Mouse (Mus musculus) forebrain, embryonic 14.5 days (tissue): ENCODE measurements around the gene Tsr2. TPM values are rescaled to one million over a fixed set of nuclear protein-coding genes. Genes with fewer than 3 reads are reported as not detected.
A peak's percentile ranks its signal among the peaks of the same experiment; 100 is the strongest.

Experiments used
- ATAC-seq: fragments of 200-750 bp; cut with Nextera tagmentation; 2 replicates; pipeline ENCODE4 v1.8.0; 2017; ENCODE audit warnings: mild to moderate bottlenecking, moderate library complexity
- DNase-seq: peaks from one replicate; pipeline ENCODE4 v3.0.0-alpha.2; 2015; ENCODE audit warnings: low spot score
- H3K27ac ChIP-seq: fragments of 300-500 bp; sonication (generic); 2 replicates; pipeline ENCODE4 v1.5.1; 2014; ENCODE audit warnings: low read depth, mild to moderate bottlenecking, control low read depth, low read length, moderate library complexity
- H3K27me3 ChIP-seq: fragments of 300-500 bp; sonication (generic); replicated peaks from 2 replicates; pipeline ENCODE4 v1.6.1; 2014; ENCODE audit warnings: low read length, control low read depth, mixed read lengths; ENCODE audit not compliant: control insufficient read depth, insufficient read depth
- H3K36me3 ChIP-seq: fragments of 300-500 bp; sonication (generic); 2 replicates; pipeline ENCODE4 v1.6.1; 2014; ENCODE audit warnings: low read length, control low read depth; ENCODE audit not compliant: control insufficient read depth, insufficient read depth
- H3K4me1 ChIP-seq: fragments of 300-500 bp; sonication (generic); 2 replicates; pipeline ENCODE4 v1.6.1; 2014; ENCODE audit warnings: antibody characterized with exemption, low read length, control low read depth; ENCODE audit not compliant: control insufficient read depth, insufficient read depth
- H3K4me2 ChIP-seq: fragments of 300-500 bp; sonication (generic); 2 replicates; pipeline ENCODE4 v1.6.1; 2014; ENCODE audit warnings: mild to moderate bottlenecking, control low read depth, low read length
- H3K4me3 ChIP-seq: fragments of 300-500 bp; sonication (generic); 2 replicates; pipeline ENCODE4 v1.5.1; 2014; ENCODE audit warnings: low read depth, low read length, control low read depth
- H3K9ac ChIP-seq: fragments of 300-500 bp; sonication (generic); 2 replicates; pipeline ENCODE4 v1.6.1; 2014; ENCODE audit warnings: mild to moderate bottlenecking, low read length, control low read depth, moderate library complexity
- H3K9me3 ChIP-seq: fragments of 300-500 bp; sonication (generic); replicated peaks from 2 replicates; pipeline ENCODE4 v1.6.1; 2016; ENCODE audit warnings: low read length, control low read depth, mixed read lengths; ENCODE audit not compliant: control insufficient read depth
- WGBS: fragments of 180-500 bp; shearing (Covaris S2); extraction: QIAGEN DNeasy Blood & Tissue Kit; methylation state at CpG from one replicate; pipeline ENCODE4 v1.1.7; 2014; 5-methylcytosine and 5-hydroxymethylcytosine counted together
- polyA plus RNA-seq: library from polyadenylated mRNA; unstranded; fragments of >200 nt; fragmentation: Nextera tagmentation; extraction: Ambion mirVana; gene quantifications from 2 replicates; pipeline ENCODE4 v1.2.1, GENCODE M21; 2014

Tsr2 gene
- polyA plus RNA-seq, 1 experiment from 2014 or later = 39.2 TPM

DNA sequence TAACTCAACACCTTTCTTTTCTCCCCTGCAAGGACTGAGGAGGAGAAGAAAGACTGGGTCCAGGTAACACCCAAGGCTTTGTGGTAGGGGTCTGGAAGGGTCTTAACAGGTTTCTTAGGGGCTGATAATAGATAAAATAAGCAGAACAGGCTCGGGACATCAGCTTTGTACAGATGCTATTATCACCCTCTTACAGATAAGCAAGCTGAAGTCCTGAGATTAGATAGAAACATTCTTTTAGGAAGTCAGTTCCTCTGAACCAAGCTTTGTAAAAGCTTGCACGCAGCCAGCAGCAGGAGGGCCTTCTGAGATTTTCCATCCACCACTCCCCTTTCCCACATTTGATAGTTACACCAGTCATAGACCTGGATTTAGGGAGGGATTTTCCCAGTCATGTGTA is 10.7 kb downstream of the Tsr2 start:
- Histone ChIP-seq H3K4me2 (no peak overlapping the region), H3K9ac (no peak overlapping the region), H3K36me3 (peaks cover 40% of the 10 kb centered on the region), H3K4me3 (no peak overlapping the region), H3K9me3 (no peaks in the 10 kb centered on the region), H3K27me3 (no peaks in the 10 kb centered on the region), H3K4me1 (no peaks in the 10 kb centered on the region), H3K27ac (no peak overlapping the region)
- no peak for ATAC-seq
- no peak for DNase-seq
- WGBS = 87% methylated on average over 2 of the region's 2 CpGs

DNA sequence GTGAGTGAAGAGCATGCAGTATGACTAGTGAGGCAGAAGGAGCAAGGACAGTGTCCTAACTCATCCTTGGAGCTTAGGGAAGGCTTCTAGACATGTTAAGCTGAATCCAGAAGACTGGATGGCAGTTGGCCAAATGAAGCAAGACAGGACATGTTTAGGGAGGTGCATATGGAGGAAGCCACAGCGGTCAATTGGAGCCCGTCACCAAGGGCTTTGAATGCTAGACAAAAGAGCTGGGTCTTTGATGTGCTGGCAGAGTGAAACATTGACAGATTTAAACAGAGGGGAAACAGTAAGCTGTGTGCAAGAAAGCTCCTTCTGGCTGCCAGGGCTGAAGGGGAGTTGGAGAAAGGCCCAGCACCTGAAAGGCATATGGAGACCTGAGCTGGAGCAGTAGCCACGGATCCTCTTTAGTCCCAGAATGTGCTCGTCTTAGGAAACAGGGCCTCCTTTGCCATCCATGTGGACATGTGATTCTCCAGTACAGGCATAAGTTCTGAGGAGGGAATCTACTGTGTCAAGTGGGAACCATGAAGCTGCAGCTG is 19.3 kb downstream of the Tsr2 start:
- Histone ChIP-seq H3K9ac (no peak overlapping the region), H3K4me2 (no peak overlapping the region), H3K27me3 (no peaks in the 10 kb centered on the region), H3K36me3 (peaks cover 22% of the 10 kb centered on the region), H3K4me1 (no peaks in the 10 kb centered on the region), H3K4me3 (no peak overlapping the region), H3K27ac (0 out of 2 replicates have a peak overlapping the region, but pooled peaks have one; percentile 18), H3K9me3 (no peaks in the 10 kb centered on the region)
- DNase-seq (peak; percentile 49), ATAC-seq (peak; percentile 62; the same call in 1 of the 2 replicates)
- WGBS = 51% methylated on average over 4 of the region's 4 CpGs

DNA sequence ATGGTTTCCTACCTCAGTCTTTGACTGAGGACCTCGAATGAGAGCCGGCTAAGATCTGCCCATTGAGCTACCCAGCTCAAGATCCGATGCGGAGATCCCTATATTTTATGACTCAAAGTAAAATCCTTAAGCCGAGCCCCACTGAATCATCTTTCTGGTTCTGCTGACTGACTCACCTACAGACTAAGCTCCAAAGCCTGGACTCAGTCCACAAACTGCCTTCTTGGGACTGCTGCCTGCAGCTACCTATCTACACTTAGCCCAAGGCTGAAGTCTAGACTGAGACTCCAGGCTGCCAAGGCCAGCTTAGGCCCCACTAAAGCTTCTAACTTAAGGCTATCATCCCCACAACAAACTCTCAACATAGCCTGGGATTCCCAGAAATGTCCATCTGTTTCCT is 20.3 kb downstream of the Tsr2 start:
- 94% methylated on average over 5 of the region's 5 CpGs for WGBS
- no peak for DNase-seq
- Histone ChIP-seq H3K4me1 (no peaks in the 10 kb centered on the region), H3K9ac (no peak overlapping the region), H3K9me3 (no peaks in the 10 kb centered on the region), H3K27me3 (no peaks in the 10 kb centered on the region), H3K27ac (no peak overlapping the region), H3K4me3 (no peak overlapping the region), H3K4me2 (no peak overlapping the region), H3K36me3 (peaks cover 28% of the 10 kb centered on the region)
- ATAC-seq = no peak

DNA sequence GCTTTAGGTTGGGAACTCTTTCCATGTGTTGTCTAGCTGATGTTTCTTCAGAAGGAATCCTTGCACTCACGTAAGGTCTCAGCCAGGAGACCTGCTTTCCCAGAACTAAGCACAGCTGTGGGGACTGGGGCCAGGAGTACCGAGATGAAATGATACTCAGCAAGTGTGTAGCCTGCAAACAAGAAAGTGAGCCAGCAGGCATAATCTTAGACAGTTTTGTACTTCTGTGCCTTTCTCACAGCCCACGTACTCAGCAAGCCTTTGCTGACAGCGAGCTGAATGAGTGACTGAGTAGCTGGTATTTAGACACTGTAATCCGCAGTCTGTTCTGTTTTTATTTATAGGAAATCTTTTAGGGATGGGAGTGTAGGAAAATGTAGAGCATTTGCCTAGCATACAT is 28.5 kb downstream of the Tsr2 start:
- H3K27ac ChIP-seq = no peak overlapping the region
- no peak overlapping the region for H3K4me3 ChIP-seq
- no peak overlapping the region for H3K4me2 ChIP-seq
- ATAC-seq (no peak), DNase-seq (no peak)
- H3K36me3 ChIP-seq = peaks cover 45% of the 10 kb centered on the region
- no peaks in the 10 kb centered on the region for H3K4me1 ChIP-seq
- H3K9ac ChIP-seq = no peak overlapping the region
- no peaks in the 10 kb centered on the region for H3K27me3 ChIP-seq
- 92% methylated on average over 5 of the region's 5 CpGs for WGBS
- H3K9me3 ChIP-seq = no peaks in the 10 kb centered on the region

DNA sequence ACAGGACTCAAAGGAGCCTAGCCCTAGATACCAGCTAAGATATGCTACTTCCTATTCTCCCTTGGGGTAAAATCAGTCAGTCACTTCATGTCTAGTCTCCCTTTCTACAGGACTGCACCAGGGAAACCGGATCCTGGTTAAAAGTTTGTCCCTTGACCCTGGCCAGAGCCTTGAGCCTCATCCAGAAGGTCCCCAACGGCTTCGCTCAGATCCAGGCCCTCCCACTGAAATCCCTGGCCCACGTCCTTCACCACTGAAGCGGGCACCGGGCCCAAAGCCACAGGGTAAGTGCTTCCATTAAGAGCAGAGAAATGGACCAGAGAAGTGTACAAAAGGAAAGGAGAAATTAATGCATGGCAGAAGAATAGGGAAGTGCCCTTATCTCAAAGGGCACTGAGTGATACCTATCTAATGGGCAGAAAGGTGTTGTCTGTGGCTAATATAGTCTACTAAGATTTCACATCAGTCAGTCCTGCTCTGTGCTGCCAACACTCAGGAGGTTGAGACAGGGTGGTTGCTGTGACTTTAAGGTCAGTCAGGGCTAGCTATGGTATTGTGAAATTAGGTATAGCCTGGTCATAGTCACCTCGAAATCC is 30.2 kb downstream of the Tsr2 start:
- H3K27me3 ChIP-seq = no peaks in the 10 kb centered on the region
- 89% methylated on average over 7 of the region's 7 CpGs for WGBS
- ATAC-seq = no peak
- no peak overlapping the region for H3K27ac ChIP-seq
- no peak overlapping the region for H3K4me2 ChIP-seq
- H3K4me1 ChIP-seq = no peaks in the 10 kb centered on the region
- H3K9me3 ChIP-seq = no peaks in the 10 kb centered on the region
- no peak overlapping the region for H3K9ac ChIP-seq
- H3K4me3 ChIP-seq = no peak overlapping the region
- peaks cover 32% of the 10 kb centered on the region for H3K36me3 ChIP-seq
- no peak for DNase-seq

DNA sequence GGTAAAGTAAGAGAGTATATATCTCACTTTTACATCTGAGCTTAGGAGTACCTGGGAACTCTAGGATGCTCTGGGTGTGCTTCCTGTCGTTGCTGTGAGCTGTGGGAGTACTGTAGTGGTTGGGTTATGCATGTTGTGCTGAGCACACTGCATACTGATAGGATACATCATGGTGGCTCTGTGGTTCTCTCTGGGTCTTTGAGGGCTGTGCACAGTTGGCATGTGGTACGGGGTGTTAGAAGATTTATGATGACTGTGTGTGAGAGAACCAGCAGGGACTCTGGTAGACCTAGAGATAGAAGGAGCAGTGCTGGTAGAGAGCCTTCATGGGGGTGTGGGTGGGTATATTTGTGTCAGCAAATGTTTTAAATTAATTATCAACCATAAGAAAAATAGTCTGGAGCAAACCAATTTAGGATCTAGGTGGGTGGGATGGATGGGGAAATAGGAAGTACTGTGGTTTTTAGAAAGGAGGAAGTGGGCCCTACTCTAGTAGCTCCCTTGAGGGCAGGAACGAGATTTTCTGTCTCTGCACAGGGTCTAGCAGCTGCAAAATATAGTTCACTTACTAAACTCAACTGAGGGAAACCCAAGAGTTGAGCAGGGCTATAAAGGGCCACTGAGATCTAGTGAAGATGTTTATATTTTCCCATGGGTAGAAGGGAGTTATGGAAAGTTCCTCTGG is 34.6 kb downstream of the Tsr2 start:
- Histone ChIP-seq H3K4me1 (no peaks in the 10 kb centered on the region), H3K4me3 (no peak overlapping the region), H3K36me3 (0 out of 2 replicates have a peak, but pooled peaks cover 2% of the 10 kb centered on the region), H3K9ac (no peak overlapping the region), H3K27ac (no peak overlapping the region), H3K4me2 (no peak overlapping the region), H3K9me3 (no peaks in the 10 kb centered on the region), H3K27me3 (no peaks in the 10 kb centered on the region)
- ATAC-seq (no peak), DNase-seq (no peak)
- WGBS = 70% methylated on average over 3 of the region's 3 CpGs

DNA sequence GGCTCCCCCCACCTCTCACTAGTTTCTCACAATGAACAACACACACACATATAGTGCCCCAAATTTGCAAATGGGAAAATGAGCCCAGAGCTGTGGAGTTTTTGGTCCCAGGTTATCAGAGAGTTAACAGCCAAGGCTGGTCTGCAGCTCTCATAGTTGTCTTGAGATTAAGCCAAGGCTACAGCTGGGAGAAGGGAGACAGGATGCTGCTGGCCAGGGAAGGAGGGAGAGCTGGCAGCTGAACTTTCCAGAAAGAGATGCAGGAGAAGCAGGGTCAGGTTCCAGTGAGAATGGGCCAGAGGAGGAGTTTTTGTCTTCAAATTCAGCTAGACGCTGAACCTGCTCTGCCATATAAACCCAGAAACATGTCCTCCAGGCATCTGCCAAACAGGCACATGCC is 37.0 kb downstream of the Tsr2 start:
- no peak overlapping the region for H3K9ac ChIP-seq
- no peaks in the 10 kb centered on the region for H3K36me3 ChIP-seq
- no peak for ATAC-seq
- DNase-seq = no peak
- no peak overlapping the region for H3K27ac ChIP-seq
- H3K27me3 ChIP-seq = no peaks in the 10 kb centered on the region
- 86% methylated on average over 1 of the region's 1 CpGs for WGBS
- no peaks in the 10 kb centered on the region for H3K4me1 ChIP-seq
- no peak overlapping the region for H3K4me3 ChIP-seq
- no peak overlapping the region for H3K4me2 ChIP-seq
- no peaks in the 10 kb centered on the region for H3K9me3 ChIP-seq

DNA sequence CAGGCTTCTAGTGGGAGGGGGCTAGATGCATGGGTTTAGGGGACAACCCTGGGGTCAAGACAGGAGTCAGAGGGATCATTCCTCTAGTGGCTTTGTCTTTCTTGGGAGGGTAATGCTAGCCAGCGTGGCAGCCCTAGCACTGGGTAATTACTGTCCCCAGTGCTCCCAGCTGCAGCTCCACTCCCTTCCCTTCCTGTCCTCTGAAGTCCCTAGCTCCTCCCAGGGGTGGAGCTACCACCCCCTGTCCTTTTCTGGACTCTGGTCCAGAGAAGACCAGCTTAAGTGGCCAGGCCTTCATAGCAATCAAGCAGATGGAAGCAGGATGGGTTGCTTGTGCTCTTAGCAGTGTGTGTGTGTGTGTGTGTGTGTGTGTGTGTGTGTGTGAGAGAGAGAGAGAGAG is 40.8 kb downstream of the Tsr2 start:
- DNase-seq = no peak
- H3K4me3 ChIP-seq = no peak overlapping the region
- no peak overlapping the region for H3K4me2 ChIP-seq
- H3K9ac ChIP-seq = no peak overlapping the region
- H3K9me3 ChIP-seq = no peaks in the 10 kb centered on the region
- 27% methylated on average over 1 of the region's 1 CpGs for WGBS
- H3K27me3 ChIP-seq = no peaks in the 10 kb centered on the region
- no peak overlapping the region for H3K27ac ChIP-seq
- H3K4me1 ChIP-seq = no peaks in the 10 kb centered on the region
- ATAC-seq = peak; percentile 32; the same call in 1 of the 2 replicates
- H3K36me3 ChIP-seq = no peaks in the 10 kb centered on the region

DNA sequence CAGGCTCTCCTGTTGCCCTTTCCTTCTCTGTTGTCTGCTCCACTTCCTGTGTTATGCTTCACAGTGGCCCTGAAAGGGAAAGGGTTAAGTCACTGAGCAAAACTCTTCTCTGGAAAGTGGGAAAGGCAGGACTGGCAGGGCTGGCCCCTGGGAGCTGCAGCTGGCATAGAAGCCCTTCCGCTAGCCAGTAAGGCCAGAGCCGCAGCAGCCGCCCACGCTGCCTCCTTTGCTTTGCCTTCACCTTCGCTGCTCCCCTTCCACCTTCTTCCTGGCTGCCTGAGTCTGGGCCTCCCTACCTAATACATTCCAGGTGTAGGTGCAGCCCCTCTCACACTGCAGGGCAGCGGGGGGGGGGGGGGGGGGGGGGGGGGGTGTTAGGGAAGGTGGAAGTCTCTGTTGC is 41.9 kb downstream of the Tsr2 start:
- WGBS = 65% methylated on average over 5 of the region's 6 CpGs

More for the DNA sequence above, 41.9 kb downstream of the Tsr2 start:
- H3K4me1 ChIP-seq = peaks cover 2% of the 10 kb centered on the region; the same call in 1 of the 2 replicates
- no peak overlapping the region for H3K4me3 ChIP-seq
- H3K4me2 ChIP-seq = no peak overlapping the region
- DNase-seq (no peak), ATAC-seq (no peak)
- no peaks in the 10 kb centered on the region for H3K9me3 ChIP-seq
- H3K36me3 ChIP-seq = no peaks in the 10 kb centered on the region
- no peaks in the 10 kb centered on the region for H3K27me3 ChIP-seq
- no peak overlapping the region for H3K27ac ChIP-seq
- H3K9ac ChIP-seq = no peak overlapping the region
